Mouse (Mus musculus): ENCODE data around the gene Kcnq1.

GRCm38 (mm10) chr7:143158690-143159425 lies 52.7 kb downstream of the Kcnq1 start:
- TF ChIP-seq POLR2A (IDR thresholded peaks at IDR 0.05; ENCODE audit: borderline replicate concordance, extremely low read depth, low read depth, low read length) = no peak
- no peak for TF ChIP-seq CTCF (IDR thresholded peaks at IDR 0.05; ENCODE audit: insufficient read depth, low read length)
